Mouse (Mus musculus): ENCODE results near the gene Drd2. TPM values are rescaled to one million over a fixed set of nuclear protein-coding genes. Genes with fewer than 3 reads are reported as not detected.

Drd2 gene
- not detected for polyA plus RNA-seq (2017; shearing (Covaris generic))

GRCm38 (mm10) chr9:49340136-49341043, at the start of gene Drd2:
Gene Drd2 (plus strand): TSS chr9:49340627.

GRCm38 (mm10) chr9:49426921-49427320, 86.5 kb downstream of the Drd2 start, which contains the start of gene Ankk1:
Gene Ankk1 (minus strand): TSS chr9:49427021.

Other genes with a start within 250 kb of the Drd2 start
- not detected for gene Gm4894, start 90.1 kb upstream of the Drd2 start, polyA plus RNA-seq (2017; shearing (Covaris generic))
- not detected for gene Ankk1, start 86.4 kb downstream of the Drd2 start, polyA plus RNA-seq (2017; shearing (Covaris generic))
- gene Ttc12, start 145.6 kb downstream of the Drd2 start, polyA plus RNA-seq (2017; shearing (Covaris generic)) = not detected

Data from inflammation-experienced regulatory T-cells, adult 16 weeks (primary cell).